Mouse (Mus musculus): ENCODE results near the gene Pnpla3. TPM values are rescaled to one million over a fixed set of nuclear protein-coding genes. Genes with fewer than 3 reads are reported as not detected.
A peak's percentile ranks its signal among the peaks of the same experiment; 100 is the strongest.
"Not testable (repeated sequence)": the region's sequence is repeated elsewhere in the genome, so short reads cannot be mapped to it uniquely, and the experiment has no call there.

Gene Pnpla3
- polyA plus RNA-seq, 1 experiment from 2014 or later, result 0.46 TPM

DNA sequence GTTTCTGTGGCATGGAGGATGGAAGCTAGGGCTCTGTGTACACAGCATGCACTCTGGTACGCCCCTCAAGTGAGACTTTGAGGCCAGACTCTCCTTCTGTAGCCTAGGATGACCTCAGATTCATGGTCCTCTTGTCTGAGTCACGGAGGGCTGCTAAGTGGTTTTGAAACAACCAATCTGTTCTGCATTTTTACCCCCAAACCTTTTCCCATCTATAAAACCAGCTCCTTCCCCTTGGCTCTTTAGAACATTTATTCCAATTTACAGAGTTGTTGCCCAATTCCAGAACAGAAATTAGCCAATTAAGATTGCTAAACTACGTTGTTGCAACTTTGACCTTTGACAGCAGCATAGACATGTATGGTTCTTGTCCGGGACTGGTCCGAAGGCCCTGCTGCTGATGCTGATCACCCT is 28.0 kb upstream of the Pnpla3 start:
- Histone ChIP-seq H3K9me3 (no peaks in the 10 kb centered on the region), H3K27me3 (replicated peaks) (no peaks in the 10 kb centered on the region), H3K4me1 (replicated peaks) (no peaks in the 10 kb centered on the region), H3K9ac (no peak overlapping the region), H3K27ac (no peak overlapping the region), H3K36me3 (no peaks in the 10 kb centered on the region), H3K4me3 (replicated peaks) (no peak overlapping the region), H3K4me2 (replicated peaks) (no peak overlapping the region)
- 75% methylated on average over 5 of the region's 5 CpGs for WGBS
- ATAC-seq, result no peak

GRCm38 (mm10) chr15:84140109-84140508 is 27.5 kb upstream of the Pnpla3 start:
- no peaks in the 10 kb centered on the region for H3K9me3 ChIP-seq
- no peak overlapping the region for H3K4me2 ChIP-seq (replicated peaks)
- no peak overlapping the region for H3K9ac ChIP-seq
- no peak overlapping the region for H3K4me3 ChIP-seq (replicated peaks)
- no peaks in the 10 kb centered on the region for H3K36me3 ChIP-seq
- no peaks in the 10 kb centered on the region for H3K27me3 ChIP-seq (replicated peaks)
- WGBS, result 52% methylated on average over 3 of the region's 3 CpGs
- no peak for ATAC-seq
- H3K27ac ChIP-seq, result no peak overlapping the region
- H3K4me1 ChIP-seq (replicated peaks), result no peaks in the 10 kb centered on the region

DNA sequence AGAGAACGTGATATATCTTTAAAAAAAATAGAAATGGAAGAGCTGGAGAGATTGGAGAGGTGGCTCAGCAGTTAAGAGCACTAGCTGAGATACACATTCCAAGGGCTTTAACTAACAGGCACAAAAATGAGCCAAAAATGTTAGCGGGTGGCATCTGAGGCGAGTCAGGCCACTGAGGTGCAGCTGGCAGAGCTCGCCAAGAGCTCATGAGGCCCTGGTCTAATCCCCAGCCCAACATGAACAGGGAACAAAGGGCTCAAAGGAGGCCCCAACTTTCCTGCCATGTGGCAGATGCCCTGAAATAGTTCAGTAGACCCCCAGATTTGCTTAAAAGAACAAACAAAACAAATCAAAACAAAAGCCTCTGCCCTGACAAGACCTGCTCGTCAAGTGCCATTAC is 26.7 kb upstream of the Pnpla3 start:
- H3K9me3 ChIP-seq, result no peaks in the 10 kb centered on the region
- H3K4me3 ChIP-seq (replicated peaks), result no peak overlapping the region
- no peak overlapping the region for H3K4me2 ChIP-seq (replicated peaks)
- 62% methylated on average over 5 of the region's 5 CpGs for WGBS
- H3K27ac ChIP-seq, result no peak overlapping the region
- H3K4me1 ChIP-seq (replicated peaks), result no peaks in the 10 kb centered on the region
- no peaks in the 10 kb centered on the region for H3K36me3 ChIP-seq
- H3K9ac ChIP-seq, result no peak overlapping the region
- H3K27me3 ChIP-seq (replicated peaks), result no peaks in the 10 kb centered on the region
- ATAC-seq, result no peak

- H3K4me1 ChIP-seq (replicated peaks), result no peaks in the 10 kb centered on the region
- H3K27me3 ChIP-seq (replicated peaks), result no peaks in the 10 kb centered on the region
- no peaks in the 10 kb centered on the region for H3K9me3 ChIP-seq
- no peak overlapping the region for H3K27ac ChIP-seq
- no peaks in the 10 kb centered on the region for H3K36me3 ChIP-seq
- no peak overlapping the region for H3K9ac ChIP-seq
- WGBS, result 88% methylated on average over 2 of the region's 2 CpGs
- H3K4me2 ChIP-seq (replicated peaks), result no peak overlapping the region
- H3K4me3 ChIP-seq (replicated peaks), result no peak overlapping the region
- ATAC-seq, result no peak
These were observed 11.5 kb upstream of the Pnpla3 start for GRCm38 (mm10) chr15:84156158-84156557.

DNA sequence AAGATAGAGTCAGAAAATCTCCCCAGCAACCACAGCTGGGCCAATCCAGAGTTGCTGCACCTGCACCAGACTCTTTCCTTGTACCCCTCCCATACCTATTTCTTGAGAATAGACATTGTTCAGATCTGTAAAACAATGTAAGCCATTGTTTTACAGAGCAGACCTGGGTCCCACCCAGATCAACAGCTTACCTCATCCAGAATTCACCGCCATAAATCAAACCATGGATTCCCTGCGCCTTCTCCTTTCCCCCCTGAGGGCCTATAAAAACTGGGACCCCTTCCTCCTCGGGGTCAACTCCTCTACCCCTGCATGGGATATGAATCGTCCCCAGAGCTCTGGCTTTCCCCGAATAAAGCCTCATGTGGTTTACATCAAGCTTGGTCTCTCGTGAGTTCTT is 10.1 kb upstream of the Pnpla3 start:
- not testable (repeated sequence) for ATAC-seq; H3K4me2 ChIP-seq (replicated peaks); H3K9me3 ChIP-seq; H3K9ac ChIP-seq; H3K4me3 ChIP-seq (replicated peaks); H3K27ac ChIP-seq; H3K27me3 ChIP-seq (replicated peaks); H3K36me3 ChIP-seq; H3K4me1 ChIP-seq (replicated peaks)
- WGBS, result 79% methylated on average over 6 of the region's 6 CpGs

GRCm38 (mm10) chr15:84161871-84162270 is 5.8 kb upstream of the Pnpla3 start:
- Histone ChIP-seq H3K9me3 (no peaks in the 10 kb centered on the region), H3K27me3 (replicated peaks) (no peaks in the 10 kb centered on the region), H3K4me1 (replicated peaks) (no peaks in the 10 kb centered on the region), H3K27ac (no peak overlapping the region), H3K4me2 (replicated peaks) (no peak overlapping the region), H3K4me3 (replicated peaks) (no peak overlapping the region), H3K9ac (no peak overlapping the region), H3K36me3 (no peaks in the 10 kb centered on the region)
- WGBS, result 82% methylated on average over 6 of the region's 6 CpGs
- ATAC-seq, result no peak

DNA sequence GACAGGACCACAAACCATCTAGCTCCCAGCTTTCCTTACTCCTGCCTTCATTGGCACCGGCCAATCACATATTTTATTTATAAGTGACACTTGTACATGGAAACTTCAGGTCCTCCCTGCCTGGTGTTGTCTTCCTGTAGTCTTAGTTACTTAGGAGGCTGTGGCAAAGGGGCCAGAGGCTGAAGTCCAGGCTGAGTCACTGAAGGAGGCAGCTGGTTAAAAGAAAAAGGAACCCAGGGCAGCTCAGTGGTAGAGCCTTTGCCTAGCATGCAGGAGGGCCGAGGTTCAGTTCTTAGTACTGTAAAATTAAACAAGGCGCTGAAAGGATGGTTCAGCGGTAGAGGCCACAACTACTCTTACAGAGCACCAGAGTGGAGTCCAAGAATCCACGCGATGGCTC is 819 bp upstream of the Pnpla3 start:
- H3K36me3 ChIP-seq, result no peaks in the 10 kb centered on the region
- H3K9ac ChIP-seq, result no peak overlapping the region
- no peaks in the 10 kb centered on the region for H3K9me3 ChIP-seq
- WGBS, result 66% methylated on average over 6 of the region's 6 CpGs
- 0 out of 2 replicates have a peak, but pooled peaks cover 8% of the 10 kb centered on the region for H3K27me3 ChIP-seq (replicated peaks)
- peaks cover 13% of the 10 kb centered on the region for H3K4me1 ChIP-seq (replicated peaks)
- H3K4me3 ChIP-seq (replicated peaks), result no peak overlapping the region
- ATAC-seq, result no peak
- H3K4me2 ChIP-seq (replicated peaks), result no peak overlapping the region
- no peak overlapping the region for H3K27ac ChIP-seq

- Histone ChIP-seq H3K9me3 (no peaks in the 10 kb centered on the region), H3K9ac (peak overlapping the region; percentile 45), H3K36me3 (no peaks in the 10 kb centered on the region), H3K4me1 (replicated peaks) (peaks cover 13% of the 10 kb centered on the region), H3K4me2 (replicated peaks) (peak overlapping the region; percentile 98), H3K27me3 (replicated peaks) (0 out of 2 replicates have a peak, but pooled peaks cover 8% of the 10 kb centered on the region), H3K4me3 (replicated peaks) (peak overlapping the region; percentile 53), H3K27ac (0 out of 2 replicates have a peak overlapping the region, but pooled peaks have one; percentile 17)
- peak; percentile 35 for ATAC-seq
- 2% methylated on average over 28 of the region's 28 CpGs for WGBS
These were observed 829 bp downstream of the Pnpla3 start for GRCm38 (mm10) chr15:84168170-84169161.

DNA sequence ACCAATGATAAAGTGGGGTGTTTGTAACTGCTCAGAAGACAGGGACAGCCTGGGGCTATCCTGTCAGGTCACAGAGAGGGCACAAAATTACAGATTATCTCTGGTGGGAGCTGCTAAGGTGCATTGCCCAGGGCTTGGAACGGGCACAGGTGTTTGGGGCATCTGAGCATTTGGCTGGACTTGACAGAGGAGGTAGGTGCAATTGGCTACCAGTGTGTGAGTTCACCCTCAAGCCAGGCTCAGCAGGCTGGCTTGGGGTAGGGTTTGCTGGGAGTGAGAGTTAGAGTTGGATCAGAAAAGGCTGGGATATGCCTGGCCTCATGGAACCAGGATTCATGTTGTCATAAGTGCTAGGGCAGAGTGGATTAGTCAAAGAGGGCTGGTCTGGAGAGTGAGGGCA is 1.9 kb downstream of the Pnpla3 start:
- Histone ChIP-seq H3K4me2 (replicated peaks) (no peak overlapping the region), H3K27ac (no peak overlapping the region), H3K4me3 (replicated peaks) (no peak overlapping the region), H3K27me3 (replicated peaks) (0 out of 2 replicates have a peak, but pooled peaks cover 8% of the 10 kb centered on the region), H3K9me3 (no peaks in the 10 kb centered on the region), H3K9ac (no peak overlapping the region), H3K36me3 (no peaks in the 10 kb centered on the region), H3K4me1 (replicated peaks) (peaks cover 13% of the 10 kb centered on the region)
- no peak for ATAC-seq
- 64% methylated on average over 1 of the region's 1 CpGs for WGBS

DNA sequence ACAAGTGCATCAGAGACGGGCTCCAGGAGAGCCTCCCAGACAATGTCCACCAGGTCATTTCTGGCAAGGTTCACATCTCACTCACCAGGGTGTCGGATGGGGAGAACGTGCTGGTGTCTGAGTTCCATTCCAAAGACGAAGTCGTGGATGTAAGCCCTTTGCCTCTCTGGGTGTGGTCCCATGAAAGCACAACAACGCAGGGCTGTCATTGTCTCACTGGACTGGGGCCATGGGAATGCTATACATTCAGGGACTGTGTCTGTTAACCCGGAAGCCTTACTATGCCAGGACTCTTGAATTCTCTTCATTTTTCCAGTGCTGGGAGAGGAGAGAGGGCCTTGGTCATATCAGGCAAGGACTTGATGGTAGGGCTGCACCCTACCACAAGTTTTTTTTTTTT is 3.5 kb downstream of the Pnpla3 start:
- no peak for ATAC-seq
- Histone ChIP-seq H3K27me3 (replicated peaks) (0 out of 2 replicates have a peak, but pooled peaks cover 8% of the 10 kb centered on the region), H3K4me2 (replicated peaks) (no peak overlapping the region), H3K4me3 (replicated peaks) (no peak overlapping the region), H3K36me3 (no peaks in the 10 kb centered on the region), H3K9me3 (no peaks in the 10 kb centered on the region), H3K4me1 (replicated peaks) (peaks cover 13% of the 10 kb centered on the region), H3K27ac (no peak overlapping the region), H3K9ac (no peak overlapping the region)
- 82% methylated on average over 7 of the region's 7 CpGs for WGBS

DNA sequence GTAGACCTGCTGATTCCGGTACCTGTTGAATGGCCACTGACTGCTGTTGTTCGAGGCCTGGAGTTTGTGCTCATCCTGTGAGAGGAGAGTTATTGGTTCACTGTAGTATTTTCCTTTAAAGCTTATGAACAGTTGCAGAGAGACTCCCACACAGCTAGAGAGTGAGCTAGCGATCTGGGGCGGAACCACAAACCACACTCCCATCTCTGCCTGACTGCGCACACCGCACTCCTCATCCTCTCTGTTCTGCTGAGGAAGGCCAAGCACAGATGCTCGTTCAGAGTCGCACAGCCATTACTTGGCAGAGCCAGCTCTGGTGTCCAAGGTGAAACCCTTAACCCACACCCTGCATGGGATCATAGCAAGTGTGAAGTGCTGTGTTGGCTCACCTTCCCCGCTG is 11.1 kb downstream of the Pnpla3 start:
- WGBS, result 90% methylated on average over 9 of the region's 9 CpGs
- no peak for ATAC-seq
- Histone ChIP-seq H3K9ac (no peak overlapping the region), H3K9me3 (no peaks in the 10 kb centered on the region), H3K4me3 (replicated peaks) (no peak overlapping the region), H3K27me3 (replicated peaks) (no peaks in the 10 kb centered on the region), H3K27ac (no peak overlapping the region), H3K36me3 (no peaks in the 10 kb centered on the region), H3K4me2 (replicated peaks) (no peak overlapping the region), H3K4me1 (replicated peaks) (no peaks in the 10 kb centered on the region)

DNA sequence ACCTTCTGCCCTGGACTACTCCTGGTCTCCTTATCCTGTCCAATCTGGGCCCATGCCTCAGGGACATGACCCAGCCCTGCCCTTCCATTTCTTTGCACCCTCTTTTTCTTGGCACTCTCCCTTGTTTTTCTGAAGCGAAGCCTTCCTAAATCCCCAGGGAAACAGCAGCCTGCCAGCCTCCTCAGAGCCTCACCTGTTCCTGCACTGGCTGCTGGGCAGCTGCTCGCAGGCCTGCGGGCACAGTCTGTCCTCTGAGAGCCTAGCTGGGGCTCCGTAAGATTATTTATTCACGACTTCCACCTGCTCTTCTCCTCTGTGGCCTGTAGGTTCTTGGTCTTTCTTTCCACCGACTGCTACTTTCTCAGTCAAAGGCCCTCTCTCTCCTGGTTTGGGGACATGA is 14.4 kb downstream of the Pnpla3 start:
- Histone ChIP-seq H3K4me1 (replicated peaks) (no peaks in the 10 kb centered on the region), H3K27ac (no peak overlapping the region), H3K9me3 (no peaks in the 10 kb centered on the region), H3K27me3 (replicated peaks) (no peaks in the 10 kb centered on the region), H3K4me3 (replicated peaks) (no peak overlapping the region), H3K4me2 (replicated peaks) (no peak overlapping the region), H3K36me3 (no peaks in the 10 kb centered on the region), H3K9ac (no peak overlapping the region)
- no peak for ATAC-seq
- WGBS, result 61% methylated on average over 6 of the region's 6 CpGs

DNA sequence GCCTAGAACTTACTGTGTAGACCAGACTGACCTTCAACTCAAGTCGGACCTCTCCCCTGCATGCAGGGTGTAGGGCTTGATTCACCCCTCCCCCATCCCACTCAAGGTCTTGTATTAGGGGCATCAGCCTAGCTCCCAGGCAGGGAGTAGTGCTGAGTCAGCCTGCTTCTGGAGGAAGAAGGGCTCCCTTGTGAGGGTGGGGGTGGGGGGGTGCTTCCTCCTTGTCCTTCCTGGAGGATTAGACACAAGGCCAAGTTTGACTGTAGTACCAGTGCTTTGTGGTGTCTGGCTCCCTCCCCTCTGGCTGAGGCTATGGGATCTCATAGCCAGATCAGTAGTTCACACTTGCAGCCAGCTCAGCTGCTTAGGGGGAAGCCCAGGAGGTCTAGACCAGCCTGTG is 16.3 kb downstream of the Pnpla3 start:
- H3K36me3 ChIP-seq, result no peaks in the 10 kb centered on the region
- 44% methylated on average over 1 of the region's 1 CpGs for WGBS
- H3K4me2 ChIP-seq (replicated peaks), result no peak overlapping the region
- ATAC-seq, result no peak
- H3K27ac ChIP-seq, result no peak overlapping the region
- no peak overlapping the region for H3K9ac ChIP-seq
- H3K4me3 ChIP-seq (replicated peaks), result no peak overlapping the region
- no peaks in the 10 kb centered on the region for H3K4me1 ChIP-seq (replicated peaks)
- H3K27me3 ChIP-seq (replicated peaks), result no peaks in the 10 kb centered on the region
- H3K9me3 ChIP-seq, result no peaks in the 10 kb centered on the region
